Mouse (Mus musculus) hindbrain, embryonic 11.5 days (tissue): ENCODE results near the gene Gm9844. TPM values are rescaled to one million over a fixed set of nuclear protein-coding genes. Genes with fewer than 3 reads are reported as not detected.

ENCODE experiments used
- polyA plus RNA-seq: library from polyadenylated mRNA; unstranded; fragments of >200 nt; fragmentation: Nextera tagmentation; extraction: Ambion mirVana; gene quantifications from 2 replicates; pipeline ENCODE4 v1.2.1, GENCODE M21; 2014

The Gm9844 gene
- polyA plus RNA-seq, 1 experiment from 2014 or later, result 20.9 TPM

Other genes with a start within 250 kb of the Gm9844 start
- gene Lypd3, start 225.7 kb upstream of the Gm9844 start, polyA plus RNA-seq, result 0.73 and 1.6 TPM in 2 replicates
- not detected in 2 replicates for gene Tex101, start 185.5 kb upstream of the Gm9844 start, polyA plus RNA-seq
- not detected in 2 replicates for gene BC049730, start 153.0 kb upstream of the Gm9844 start, polyA plus RNA-seq
- gene Gm4763, start 135.3 kb upstream of the Gm9844 start, polyA plus RNA-seq, result not detected in 2 replicates
- gene Cd177, start 101.9 kb upstream of the Gm9844 start, polyA plus RNA-seq, result not detected in 2 replicates
- gene Ceacam10, start 85.0 kb upstream of the Gm9844 start, polyA plus RNA-seq, result not detected in 2 replicates
- not detected in 2 replicates for gene Lypd4, start 7.7 kb downstream of the Gm9844 start, polyA plus RNA-seq
- 0.14 TPM in 1 of 2 replicates, not detected in the other for gene Dmrtc2, start 7.8 kb downstream of the Gm9844 start, polyA plus RNA-seq
- 1,792 and 1,821 TPM in 2 replicates for gene Rps19, start 22.2 kb downstream of the Gm9844 start, polyA plus RNA-seq
- 0.39 TPM in 1 of 2 replicates, not detected in the other for gene Cd79a, start 35.2 kb downstream of the Gm9844 start, polyA plus RNA-seq
- 43.0 and 46.4 TPM in 2 replicates for gene Arhgef1, start 40.7 kb downstream of the Gm9844 start, polyA plus RNA-seq
- gene Gm4881, start 82.3 kb downstream of the Gm9844 start, polyA plus RNA-seq, result 4.7 and 6.1 TPM in 2 replicates
- gene Rabac1, start 110.5 kb downstream of the Gm9844 start, polyA plus RNA-seq, result 122 and 129 TPM in 2 replicates
- gene Atp1a3, start 143.7 kb downstream of the Gm9844 start, polyA plus RNA-seq, result 40.1 and 48.8 TPM in 2 replicates
- 8.9 and 14.4 TPM in 2 replicates for gene Grik5, start 210.1 kb downstream of the Gm9844 start, polyA plus RNA-seq
- gene Zfp574, start 210.4 kb downstream of the Gm9844 start, polyA plus RNA-seq, result 17.9 and 19.9 TPM in 2 replicates